Mouse (Mus musculus): Measurements from ENCODE around the gene Syt13. TPM values are rescaled to one million over a fixed set of nuclear protein-coding genes. Genes with fewer than 3 reads are reported as not detected.

Gene Syt13
- polyA plus RNA-seq, 1 experiment from 2014 or later: 6.2 TPM

DNA sequence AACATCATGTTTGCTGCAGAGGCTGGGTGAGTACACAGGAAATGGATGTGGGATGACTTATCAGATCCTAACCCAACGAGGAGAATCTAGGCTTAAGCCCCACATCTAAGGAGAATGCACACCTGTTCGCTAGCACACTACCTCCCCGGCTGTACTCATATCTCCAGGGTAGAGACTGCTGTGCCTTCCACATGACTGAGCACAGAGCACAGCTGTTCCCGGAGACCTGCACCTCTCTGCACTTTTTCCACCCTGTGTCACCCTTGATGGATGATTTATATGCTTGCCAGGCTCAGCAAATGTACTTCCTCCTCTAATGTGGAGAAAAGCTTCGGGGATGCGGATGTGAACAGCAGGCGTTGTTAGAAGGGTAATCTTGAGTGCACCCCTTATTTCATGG lies 16.2 kb downstream of the Syt13 start:
- no peak overlapping the region for H3K4me2 ChIP-seq (replicated peaks)
- H3K27me3 ChIP-seq: no peaks in the 10 kb centered on the region
- H3K4me1 ChIP-seq: peaks cover 8% of the 10 kb centered on the region
- ATAC-seq (ENCODE audit: insufficient number of reproducible peaks, low FRiP score, low TSS enrichment, low read depth): no peak
- no peak overlapping the region for H3K4me3 ChIP-seq (replicated peaks)
- WGBS: 71% methylated on average over 7 of the region's 7 CpGs
- H3K36me3 ChIP-seq: no peaks in the 10 kb centered on the region
- no peaks in the 10 kb centered on the region for H3K9me3 ChIP-seq (replicated peaks)
- H3K27ac ChIP-seq (replicated peaks): no peak overlapping the region
- no peak overlapping the region for H3K9ac ChIP-seq

DNA sequence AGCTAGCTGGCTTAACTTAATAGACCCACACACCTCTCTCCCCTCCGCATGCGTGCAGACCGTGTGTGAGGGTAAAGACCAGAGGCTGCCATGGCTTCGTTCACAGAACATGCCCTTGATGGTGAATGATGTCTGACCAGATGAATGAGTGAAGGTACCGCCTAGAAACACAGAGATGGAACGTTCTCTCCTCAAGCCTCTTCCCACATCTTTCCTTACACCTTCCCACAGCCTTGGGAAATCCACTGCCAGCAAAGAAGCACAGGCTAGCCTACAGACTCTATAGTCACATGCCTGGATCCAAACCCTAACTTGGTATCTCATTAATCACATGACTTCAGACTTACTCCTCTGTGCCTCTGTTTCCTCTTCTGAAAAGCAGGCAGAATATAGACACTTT lies 18.5 kb downstream of the Syt13 start:
- H3K36me3 ChIP-seq: no peaks in the 10 kb centered on the region
- no peak overlapping the region for H3K4me3 ChIP-seq (replicated peaks)
- no peaks in the 10 kb centered on the region for H3K9me3 ChIP-seq (replicated peaks)
- H3K4me1 ChIP-seq: peaks cover 11% of the 10 kb centered on the region
- H3K27ac ChIP-seq (replicated peaks): no peak overlapping the region
- H3K4me2 ChIP-seq (replicated peaks): no peak overlapping the region
- ATAC-seq (ENCODE audit: insufficient number of reproducible peaks, low FRiP score, low TSS enrichment, low read depth): no peak
- WGBS: 75% methylated on average over 6 of the region's 6 CpGs
- H3K27me3 ChIP-seq: no peaks in the 10 kb centered on the region
- no peak overlapping the region for H3K9ac ChIP-seq

DNA sequence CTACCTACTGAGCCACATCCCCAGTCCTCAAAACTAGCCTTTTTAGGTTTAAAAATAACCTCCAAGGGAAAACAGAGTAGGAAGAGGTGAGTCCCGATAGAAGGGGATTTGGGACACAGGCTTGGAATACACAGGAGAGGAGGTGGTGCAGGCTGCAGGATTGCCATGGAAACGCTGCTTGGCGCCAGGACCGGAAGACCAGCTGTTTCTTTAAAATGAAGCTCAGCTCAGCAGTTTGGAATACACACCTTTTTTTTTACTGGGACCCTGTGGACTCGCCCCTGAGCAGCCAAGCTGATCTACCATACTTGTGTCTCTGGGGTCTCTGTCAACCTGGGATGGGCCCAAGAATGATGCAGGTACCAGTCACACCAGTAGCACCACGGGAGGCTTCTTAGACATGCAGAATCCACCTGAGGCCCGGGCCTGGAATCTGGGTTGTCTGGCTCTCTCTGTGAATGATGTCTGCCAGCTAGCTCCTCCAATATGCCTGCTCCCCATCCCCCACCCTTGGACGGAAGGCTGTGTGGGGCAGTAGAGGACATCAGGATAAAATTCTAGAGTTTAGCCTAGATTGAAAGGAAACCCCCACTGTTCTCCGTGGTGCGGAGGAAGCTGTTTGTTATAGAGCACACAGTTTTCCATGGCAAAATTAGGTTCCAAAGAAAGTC lies 19.5 kb downstream of the Syt13 start:
- no peak overlapping the region for H3K4me2 ChIP-seq (replicated peaks)
- no peak overlapping the region for H3K27ac ChIP-seq (replicated peaks)
- no peaks in the 10 kb centered on the region for H3K27me3 ChIP-seq
- no peak overlapping the region for H3K4me3 ChIP-seq (replicated peaks)
- no peaks in the 10 kb centered on the region for H3K9me3 ChIP-seq (replicated peaks)
- WGBS: 21% methylated on average over 10 of the region's 10 CpGs
- H3K4me1 ChIP-seq: peaks cover 11% of the 10 kb centered on the region
- no peak for ATAC-seq (ENCODE audit: insufficient number of reproducible peaks, low FRiP score, low TSS enrichment, low read depth)
- H3K9ac ChIP-seq: no peak overlapping the region
- H3K36me3 ChIP-seq: no peaks in the 10 kb centered on the region

DNA sequence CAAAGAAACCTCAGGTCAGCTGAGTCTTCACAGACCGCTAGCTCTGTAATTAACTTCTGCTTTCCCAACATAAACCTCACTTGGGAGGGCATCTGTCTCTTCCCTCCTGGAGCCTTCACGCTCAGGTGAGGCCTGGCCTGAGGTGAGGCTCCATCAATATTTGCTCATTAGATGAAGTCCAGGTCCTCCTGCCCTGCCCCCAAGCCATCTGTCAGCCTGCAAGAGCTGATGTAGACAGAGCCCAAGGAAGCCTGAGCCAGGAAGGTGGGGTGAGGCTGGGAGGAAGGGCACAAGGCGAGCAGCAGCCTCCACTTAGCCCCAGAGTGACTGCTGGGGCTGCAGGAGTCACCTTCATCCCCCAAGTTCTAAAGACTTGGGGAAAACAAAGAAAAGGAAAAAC lies 20.6 kb downstream of the Syt13 start:
- H3K27ac ChIP-seq (replicated peaks): no peak overlapping the region
- WGBS: 62% methylated on average over 3 of the region's 3 CpGs
- ATAC-seq (ENCODE audit: insufficient number of reproducible peaks, low FRiP score, low TSS enrichment, low read depth): no peak
- H3K4me1 ChIP-seq: peaks cover 11% of the 10 kb centered on the region
- H3K27me3 ChIP-seq: no peaks in the 10 kb centered on the region
- no peaks in the 10 kb centered on the region for H3K36me3 ChIP-seq
- H3K9ac ChIP-seq: no peak overlapping the region
- no peak overlapping the region for H3K4me2 ChIP-seq (replicated peaks)
- no peak overlapping the region for H3K4me3 ChIP-seq (replicated peaks)
- H3K9me3 ChIP-seq (replicated peaks): no peaks in the 10 kb centered on the region

DNA sequence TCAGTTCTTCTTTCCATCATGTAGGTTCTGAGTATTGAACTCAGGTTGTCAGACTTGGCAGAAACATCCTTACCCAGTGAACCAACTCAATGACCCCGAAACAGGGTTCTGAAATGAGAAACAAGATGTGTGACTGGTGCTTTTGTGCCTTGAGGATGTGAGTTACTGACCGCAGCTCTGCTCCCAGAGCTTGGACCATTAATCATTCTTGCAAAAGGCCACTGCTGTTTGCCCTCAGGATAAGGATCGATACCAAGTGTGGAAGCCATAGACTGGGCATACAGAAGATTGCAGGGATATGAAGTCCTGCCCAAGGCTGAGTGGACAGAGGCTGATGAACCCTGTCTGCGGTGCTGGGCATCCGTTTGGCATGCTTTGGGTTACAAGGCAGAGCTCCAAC lies 23.2 kb downstream of the Syt13 start:
- H3K27me3 ChIP-seq: no peaks in the 10 kb centered on the region
- H3K9ac ChIP-seq: no peak overlapping the region
- H3K4me3 ChIP-seq (replicated peaks): no peak overlapping the region
- no peak overlapping the region for H3K4me2 ChIP-seq (replicated peaks)
- H3K27ac ChIP-seq (replicated peaks): no peak overlapping the region
- WGBS: 87% methylated on average over 5 of the region's 5 CpGs
- no peaks in the 10 kb centered on the region for H3K9me3 ChIP-seq (replicated peaks)
- H3K36me3 ChIP-seq: no peaks in the 10 kb centered on the region
- ATAC-seq (ENCODE audit: insufficient number of reproducible peaks, low FRiP score, low TSS enrichment, low read depth): no peak
- peaks cover 11% of the 10 kb centered on the region for H3K4me1 ChIP-seq

DNA sequence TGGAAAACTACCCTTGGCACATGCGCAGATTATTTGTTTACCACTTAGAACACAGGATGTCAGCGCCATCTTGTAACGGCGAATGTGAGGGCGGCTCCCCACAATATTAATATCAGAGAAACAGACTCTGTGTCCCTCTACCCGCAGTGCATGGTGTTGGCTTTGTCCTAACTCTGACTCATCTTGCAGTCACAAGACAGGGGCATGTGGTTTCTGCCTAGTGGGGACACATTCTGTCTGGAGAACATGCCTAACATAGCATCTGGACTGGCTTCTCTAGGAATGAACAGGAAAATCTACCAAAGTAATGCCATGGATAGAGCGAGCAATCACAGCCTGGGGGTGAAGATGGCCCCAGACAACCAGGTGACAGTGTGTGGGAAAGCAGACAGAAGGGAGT lies 23.9 kb downstream of the Syt13 start:
- H3K27me3 ChIP-seq: no peaks in the 10 kb centered on the region
- peaks cover 11% of the 10 kb centered on the region for H3K4me1 ChIP-seq
- H3K9me3 ChIP-seq (replicated peaks): no peaks in the 10 kb centered on the region
- no peak overlapping the region for H3K27ac ChIP-seq (replicated peaks)
- WGBS: 89% methylated on average over 7 of the region's 7 CpGs
- H3K4me3 ChIP-seq (replicated peaks): no peak overlapping the region
- no peak overlapping the region for H3K9ac ChIP-seq
- H3K36me3 ChIP-seq: no peaks in the 10 kb centered on the region
- ATAC-seq (ENCODE audit: insufficient number of reproducible peaks, low FRiP score, low TSS enrichment, low read depth): no peak
- H3K4me2 ChIP-seq (replicated peaks): no peak overlapping the region

DNA sequence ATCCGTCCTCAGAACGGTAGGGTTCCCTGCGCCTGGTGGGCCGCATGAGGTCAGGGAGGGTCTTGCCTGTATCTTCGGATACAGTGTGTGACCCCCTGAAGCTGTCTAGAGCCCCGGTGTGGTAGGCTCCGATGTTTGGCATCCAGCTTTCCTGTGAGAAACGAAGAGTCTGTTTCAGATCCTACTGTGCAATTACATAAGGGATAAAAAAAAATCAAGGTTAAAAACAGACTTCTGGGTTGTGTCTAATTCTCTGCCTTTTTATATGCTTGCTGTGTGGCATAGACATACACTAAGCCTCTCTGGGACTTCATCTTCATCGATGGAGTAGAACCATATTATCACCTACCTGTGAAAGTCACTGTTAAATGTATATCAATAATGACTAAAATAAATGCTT lies 26.1 kb downstream of the Syt13 start:
- no peak overlapping the region for H3K4me2 ChIP-seq (replicated peaks)
- H3K27me3 ChIP-seq: no peaks in the 10 kb centered on the region
- 86% methylated on average over 9 of the region's 9 CpGs for WGBS
- H3K9ac ChIP-seq: no peak overlapping the region
- H3K27ac ChIP-seq (replicated peaks): no peak overlapping the region
- H3K9me3 ChIP-seq (replicated peaks): no peaks in the 10 kb centered on the region
- H3K36me3 ChIP-seq: no peaks in the 10 kb centered on the region
- H3K4me1 ChIP-seq: peaks cover 3% of the 10 kb centered on the region; the same call in 1 of the 2 replicates
- ATAC-seq (ENCODE audit: insufficient number of reproducible peaks, low FRiP score, low TSS enrichment, low read depth): no peak
- H3K4me3 ChIP-seq (replicated peaks): no peak overlapping the region

DNA sequence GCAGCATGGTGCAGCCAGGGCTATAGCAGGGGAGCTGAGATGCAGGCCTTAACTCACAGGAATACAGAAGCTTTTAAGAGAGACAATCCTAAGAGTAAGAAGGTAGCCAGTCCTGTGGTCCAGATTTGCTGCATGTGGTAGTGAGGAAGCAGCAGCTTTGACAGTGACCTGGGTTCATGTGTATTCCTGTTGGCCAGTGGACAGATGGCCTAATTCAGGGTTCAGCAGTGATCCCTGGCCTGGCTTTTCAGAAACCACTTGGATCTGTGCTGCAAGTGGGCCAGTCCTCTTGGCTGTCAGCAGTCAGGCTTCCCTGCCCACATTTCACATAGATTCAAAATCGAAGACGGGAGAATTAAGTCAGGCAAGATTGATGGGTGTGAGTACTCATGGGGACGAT lies 26.6 kb downstream of the Syt13 start:
- H3K9me3 ChIP-seq (replicated peaks): no peaks in the 10 kb centered on the region
- no peak overlapping the region for H3K9ac ChIP-seq
- no peak overlapping the region for H3K4me2 ChIP-seq (replicated peaks)
- no peak for ATAC-seq (ENCODE audit: insufficient number of reproducible peaks, low FRiP score, low TSS enrichment, low read depth)
- 78% methylated on average over 3 of the region's 3 CpGs for WGBS
- no peaks in the 10 kb centered on the region for H3K27me3 ChIP-seq
- H3K4me1 ChIP-seq: peaks cover 2% of the 10 kb centered on the region; the same call in 1 of the 2 replicates
- H3K4me3 ChIP-seq (replicated peaks): no peak overlapping the region
- H3K27ac ChIP-seq (replicated peaks): no peak overlapping the region
- H3K36me3 ChIP-seq: no peaks in the 10 kb centered on the region

DNA sequence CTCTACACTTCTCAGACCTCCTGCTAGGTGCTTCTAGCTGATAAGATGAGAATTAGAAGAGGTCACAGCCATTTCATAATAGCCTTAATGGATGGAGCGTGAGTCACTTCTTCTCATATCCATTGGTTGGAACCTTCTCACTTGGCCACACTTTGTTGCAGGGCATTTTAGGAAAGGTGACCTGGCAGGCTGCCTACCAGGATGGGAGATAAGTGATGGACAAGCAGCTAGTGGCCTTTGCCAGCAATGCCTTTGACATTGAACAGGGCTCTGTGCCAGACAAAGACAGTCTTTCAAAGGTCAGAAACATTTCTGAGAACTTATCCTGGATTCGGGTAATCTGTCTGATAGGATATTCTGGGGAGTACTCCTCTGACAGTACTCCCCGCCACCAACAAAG lies 28.5 kb downstream of the Syt13 start:
- Histone ChIP-seq H3K27me3 (no peaks in the 10 kb centered on the region), H3K36me3 (no peaks in the 10 kb centered on the region), H3K4me3 (replicated peaks) (no peak overlapping the region), H3K4me1 (peaks cover 15% of the 10 kb centered on the region), H3K4me2 (replicated peaks) (no peak overlapping the region), H3K9me3 (replicated peaks) (no peaks in the 10 kb centered on the region), H3K9ac (no peak overlapping the region), H3K27ac (replicated peaks) (no peak overlapping the region)
- ATAC-seq (ENCODE audit: insufficient number of reproducible peaks, low FRiP score, low TSS enrichment, low read depth): no peak
- 87% methylated on average over 3 of the region's 3 CpGs for WGBS

DNA sequence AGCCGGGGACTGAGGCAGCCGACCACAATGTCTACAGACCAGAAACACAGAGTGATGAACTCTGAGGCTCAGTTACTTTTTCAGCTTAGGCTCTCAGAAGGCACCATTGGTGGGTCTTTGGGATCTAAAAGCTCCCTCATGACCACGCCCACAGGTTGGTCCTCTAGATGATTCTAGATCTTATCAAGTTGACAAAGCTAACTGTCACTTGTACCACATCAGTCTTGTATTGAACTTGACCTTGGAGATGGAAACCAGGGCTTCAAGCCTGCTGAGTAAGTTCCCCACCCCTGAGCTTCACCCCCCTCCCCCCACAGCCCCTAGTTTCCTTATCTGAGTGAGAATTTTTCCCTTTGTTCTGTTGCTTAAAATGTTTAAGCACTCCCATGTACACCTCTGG lies 29.5 kb downstream of the Syt13 start:
- Histone ChIP-seq H3K4me1 (peaks cover 21% of the 10 kb centered on the region), H3K9ac (no peak overlapping the region), H3K4me2 (replicated peaks) (no peak overlapping the region), H3K36me3 (no peaks in the 10 kb centered on the region), H3K27ac (replicated peaks) (no peak overlapping the region), H3K27me3 (no peaks in the 10 kb centered on the region), H3K4me3 (replicated peaks) (no peak overlapping the region), H3K9me3 (replicated peaks) (no peaks in the 10 kb centered on the region)
- ATAC-seq (ENCODE audit: insufficient number of reproducible peaks, low FRiP score, low TSS enrichment, low read depth): no peak
- WGBS: 86% methylated on average over 3 of the region's 3 CpGs

DNA sequence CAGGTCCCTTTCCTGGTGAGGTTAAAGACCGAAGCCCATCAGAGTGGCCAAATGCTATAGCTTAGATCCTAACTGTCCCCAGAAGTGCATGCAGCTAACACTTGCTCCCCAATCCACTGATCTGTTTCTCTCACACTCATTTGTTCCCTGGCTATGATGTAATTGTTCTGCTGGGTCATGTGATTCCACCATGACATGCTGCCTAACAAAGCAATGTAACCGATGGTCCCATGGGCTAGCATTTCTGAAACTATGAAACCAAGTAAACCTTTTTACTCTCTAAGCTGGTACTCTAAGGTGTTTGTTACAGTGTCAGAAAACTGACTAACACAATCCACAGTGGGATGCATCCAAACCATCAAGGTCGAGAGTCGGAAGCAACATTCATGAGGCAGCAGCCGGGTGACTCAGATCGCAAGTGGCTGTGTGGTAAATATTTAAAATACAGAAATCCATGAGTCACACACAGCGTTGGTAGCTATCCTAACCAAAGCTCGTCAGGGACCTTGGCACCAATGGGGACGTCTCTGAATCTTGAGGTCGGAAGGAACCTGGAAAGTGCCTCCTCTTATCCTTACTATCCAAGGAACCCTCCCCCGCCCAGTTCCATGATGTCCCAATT lies 30.3 kb downstream of the Syt13 start:
- H3K9me3 ChIP-seq (replicated peaks): no peaks in the 10 kb centered on the region
- ATAC-seq (ENCODE audit: insufficient number of reproducible peaks, low FRiP score, low TSS enrichment, low read depth): no peak
- H3K36me3 ChIP-seq: no peaks in the 10 kb centered on the region
- H3K27ac ChIP-seq (replicated peaks): no peak overlapping the region
- H3K4me1 ChIP-seq: peaks cover 21% of the 10 kb centered on the region
- H3K9ac ChIP-seq: no peak overlapping the region
- WGBS: 90% methylated on average over 11 of the region's 11 CpGs
- H3K4me2 ChIP-seq (replicated peaks): no peak overlapping the region
- no peaks in the 10 kb centered on the region for H3K27me3 ChIP-seq
- no peak overlapping the region for H3K4me3 ChIP-seq (replicated peaks)

Data from embryonic facial prominence, embryonic 15.5 days (tissue).